Mouse (Mus musculus) yolk sac, embryonic 10.5 days (tissue): Measurements from ENCODE around the gene Ube2ql1.
A peak's percentile ranks its signal among the peaks of the same experiment; 100 is the strongest.

Experiments used
- DNase-seq: peaks from one replicate; pipeline ENCODE4 v3.0.0-alpha.2; 2017; ENCODE audit warnings: low spot score

The Ube2ql1 gene

DNA sequence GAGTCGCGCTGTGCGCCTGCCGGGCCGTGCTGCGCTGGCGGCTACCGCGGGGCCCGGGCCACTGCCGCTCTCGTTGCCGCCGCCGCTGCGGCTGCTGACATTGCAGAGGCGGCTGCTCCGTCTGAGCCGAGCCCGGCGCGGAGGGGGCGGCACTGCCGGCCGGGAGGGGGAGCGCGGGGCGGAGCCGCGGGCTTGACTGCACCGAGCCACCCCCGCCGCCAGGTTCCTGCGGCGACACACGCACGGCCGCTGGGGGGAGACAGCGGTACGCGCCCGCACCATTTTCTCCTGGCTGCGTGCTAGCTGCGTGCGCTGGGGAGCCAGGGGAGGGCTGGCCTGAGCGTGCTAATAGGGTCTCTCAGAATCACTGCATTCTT, at the start of gene Ube2ql1:
Gene Ube2ql1 (minus strand): TSS at position 131 of the 377 bp plus-strand sequence.
- peak; percentile 85 for DNase-seq

GRCm38 (mm10) chr13:69788704-69789103, 49.0 kb upstream of the Ube2ql1 start:
- DNase-seq: no peak

DNA sequence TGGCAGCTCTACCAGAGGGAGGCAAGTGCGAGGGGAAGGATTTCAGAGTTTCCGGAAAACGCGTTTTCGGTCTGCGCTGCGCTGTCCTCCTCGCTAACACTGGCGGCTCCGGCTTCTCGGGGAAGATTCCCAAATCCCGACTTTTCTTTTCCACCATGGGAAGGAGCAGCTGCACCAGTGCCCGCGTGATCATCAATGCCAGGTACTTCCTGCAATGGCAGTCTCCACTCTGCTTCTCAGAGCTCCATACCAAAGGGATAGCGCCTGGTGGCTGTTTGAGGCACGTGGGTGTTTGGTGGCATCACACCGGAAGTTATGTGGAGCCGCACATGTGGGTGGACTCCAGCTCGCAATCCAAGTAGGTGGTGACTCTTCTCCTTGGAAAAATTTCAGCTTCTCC, 38.5 kb upstream of the Ube2ql1 start:
- DNase-seq: no peak

DNA sequence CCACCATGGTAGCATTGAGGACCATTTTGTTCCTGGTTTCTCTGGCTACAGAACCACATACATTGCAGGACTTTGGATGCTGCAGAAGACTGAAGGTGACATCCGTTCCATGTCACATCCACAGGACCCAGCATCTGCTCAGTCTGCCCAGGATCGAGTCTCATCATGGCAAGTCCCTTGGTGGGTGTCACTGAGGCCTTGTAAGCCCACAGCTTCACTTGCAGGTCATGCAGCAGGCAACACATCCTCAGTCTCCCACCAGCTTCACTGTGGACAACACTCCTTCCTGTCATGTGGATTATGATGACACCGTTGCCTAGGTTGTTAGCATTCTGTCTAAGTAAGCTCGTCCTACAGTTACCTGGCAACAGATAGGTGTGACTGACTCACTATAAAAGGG, 32.7 kb upstream of the Ube2ql1 start:
- no peak for DNase-seq

DNA sequence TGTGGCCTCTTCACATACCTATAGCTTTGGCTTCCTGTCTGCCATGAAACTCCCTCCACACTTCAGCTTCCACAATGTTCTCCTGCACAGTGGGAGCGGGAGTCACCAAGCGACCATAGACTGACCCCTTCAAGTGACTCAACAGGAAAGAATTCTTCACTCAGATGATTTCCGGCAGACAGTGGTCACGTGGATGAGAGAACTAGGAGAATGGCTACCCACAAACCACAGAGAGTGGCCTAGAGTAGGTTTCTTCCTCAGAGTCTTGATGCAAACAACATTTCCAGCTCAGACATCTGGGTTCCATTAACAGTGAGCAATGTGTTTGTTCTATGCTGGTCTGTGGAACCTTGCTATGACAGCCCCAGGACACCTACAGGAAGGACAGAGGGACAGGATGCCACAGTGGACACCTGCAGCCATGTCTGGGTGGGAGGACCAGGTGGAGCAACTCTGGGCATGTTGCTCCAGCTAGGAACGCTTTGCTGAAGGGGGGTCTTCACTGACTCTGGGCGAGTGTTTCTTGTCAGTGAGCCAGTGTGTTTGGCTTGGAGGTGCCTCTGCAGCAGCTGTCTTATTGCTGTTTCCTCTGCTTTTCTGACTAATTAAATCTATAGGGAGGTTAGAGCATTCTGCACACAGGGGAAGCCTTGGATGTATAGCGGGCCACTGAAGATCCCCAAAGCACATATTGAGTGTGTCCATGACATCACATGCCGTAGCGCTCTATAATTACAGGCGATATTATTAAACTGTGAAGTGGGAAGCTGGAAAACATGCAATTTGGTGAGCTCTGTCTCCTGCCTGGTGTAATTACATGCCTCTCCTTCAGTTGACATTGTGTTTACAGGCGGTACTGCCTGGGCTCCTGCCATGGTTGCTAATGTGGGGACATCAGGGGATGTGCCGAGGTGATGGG, 31.1 kb upstream of the Ube2ql1 start:
- no peak for DNase-seq

- DNase-seq: no peak
Observed at GRCm38 (mm10) chr13:69768152-69768551, 28.5 kb upstream of the Ube2ql1 start.

- DNase-seq: no peak
Observed at GRCm38 (mm10) chr13:69764646-69765045, 25.0 kb upstream of the Ube2ql1 start.

DNA sequence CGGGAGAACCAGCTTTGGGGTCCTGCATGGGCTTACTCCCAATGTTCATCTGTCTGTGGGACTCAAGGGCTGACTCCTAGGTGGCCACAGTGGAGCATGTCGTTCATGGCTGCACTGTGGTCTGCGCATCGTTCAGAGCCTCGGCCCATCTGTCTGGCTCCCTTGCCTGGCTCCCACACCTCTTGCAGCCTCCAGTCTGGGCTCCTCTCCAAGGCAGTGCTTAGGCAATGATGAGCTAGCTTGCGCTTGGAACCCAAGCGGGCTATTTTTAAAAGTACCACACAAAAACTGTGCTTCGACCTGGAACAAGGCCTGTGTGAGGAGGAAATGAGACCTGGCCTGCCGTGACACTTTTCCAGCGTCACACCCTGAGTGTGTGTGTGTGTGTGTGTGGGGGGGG, 21.7 kb upstream of the Ube2ql1 start:
- DNase-seq: no peak

- no peak for DNase-seq
Observed at GRCm38 (mm10) chr13:69758979-69759378, 19.3 kb upstream of the Ube2ql1 start.

DNA sequence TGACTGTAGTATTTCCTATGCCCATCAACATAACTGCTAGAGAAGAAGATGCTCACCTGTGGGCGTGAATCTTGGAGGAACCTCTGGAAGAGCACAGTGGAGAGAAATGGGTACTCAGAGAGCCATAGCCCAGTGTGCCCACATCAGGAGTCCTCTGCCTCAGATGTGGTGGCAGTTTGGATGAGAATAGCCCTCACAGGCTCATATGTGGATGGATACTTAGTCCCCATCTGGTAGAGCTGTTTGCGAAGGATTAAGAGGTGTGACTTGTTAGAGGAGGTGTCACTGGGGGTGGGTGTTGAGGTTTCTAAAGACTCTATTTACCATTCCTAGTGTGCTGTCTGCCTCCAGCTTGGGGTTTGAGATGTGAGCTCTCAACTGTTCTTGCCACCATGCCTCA, 13.2 kb upstream of the Ube2ql1 start:
- no peak for DNase-seq

DNA sequence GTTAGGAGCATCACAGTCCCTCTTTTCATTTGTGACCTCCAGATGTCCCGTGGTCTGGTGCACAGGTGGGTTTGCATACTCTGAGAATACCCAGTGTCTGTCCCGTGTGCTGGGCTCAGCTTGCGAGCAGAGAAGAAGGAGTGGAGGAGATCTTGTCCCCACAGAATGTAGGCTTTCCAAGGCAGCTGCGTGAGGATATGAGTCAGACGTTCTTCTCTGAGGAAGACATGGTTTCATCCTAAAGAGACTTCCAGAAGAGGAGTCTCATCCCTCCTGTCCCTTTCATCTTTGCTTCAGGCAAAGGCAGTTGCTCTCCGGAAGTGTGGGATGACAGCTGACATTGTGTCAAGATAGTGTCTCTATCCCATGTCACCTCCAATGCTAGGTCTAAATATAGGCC, 11.8 kb upstream of the Ube2ql1 start:
- DNase-seq: no peak

DNA sequence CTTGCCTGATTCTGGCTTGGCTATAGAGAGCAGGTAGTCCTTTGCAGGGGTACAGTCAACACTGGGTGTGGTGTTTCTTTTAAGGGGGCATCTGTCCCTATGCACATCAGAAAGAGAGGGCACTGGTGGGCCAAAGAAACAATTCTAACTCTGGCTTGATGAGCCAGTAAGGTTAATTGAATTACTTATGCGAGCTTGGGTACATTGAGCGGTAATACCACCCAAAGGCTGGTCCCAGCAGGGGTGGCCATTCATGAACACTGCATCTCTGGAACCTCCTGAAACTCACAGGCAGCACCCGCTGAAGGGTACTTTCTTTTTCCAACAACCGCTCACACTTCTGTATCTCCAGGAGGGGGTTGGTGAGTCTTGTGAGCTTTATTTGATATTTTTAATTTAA, 9.1 kb upstream of the Ube2ql1 start:
- no peak for DNase-seq

GRCm38 (mm10) chr13:69740331-69741285, 919 bp upstream of the Ube2ql1 start:
- peak; percentile 26 for DNase-seq

GRCm38 (mm10) chr13:69739091-69739758, 464 bp downstream of the Ube2ql1 start:
- no peak for DNase-seq

DNA sequence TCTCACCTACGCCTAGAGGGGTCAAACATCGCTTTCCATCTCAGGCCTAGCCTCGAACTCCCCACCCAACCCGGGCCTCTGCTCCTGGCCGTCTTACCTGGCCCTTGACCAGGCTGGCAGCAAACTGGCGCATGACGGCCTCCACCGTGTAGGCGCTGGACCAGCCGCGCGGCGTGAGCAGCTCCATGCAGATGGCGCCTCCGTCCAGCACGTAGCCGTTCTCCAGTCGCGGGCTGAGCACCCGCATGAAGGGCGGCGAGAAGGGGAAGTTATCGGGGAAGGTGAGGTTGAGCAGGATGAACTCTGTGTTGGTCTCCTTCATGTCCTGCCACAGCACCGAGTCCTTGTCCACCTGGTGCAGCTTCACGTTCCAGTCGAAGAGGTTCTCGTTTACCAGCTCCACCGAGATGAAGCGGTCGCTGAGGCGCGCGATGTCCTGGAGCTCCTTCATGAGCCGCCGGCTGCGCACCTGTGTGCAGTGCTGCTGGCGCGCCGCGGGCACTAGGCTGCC, 1.2 kb downstream of the Ube2ql1 start:
- DNase-seq: peak; percentile 21

- DNase-seq: peak; percentile 10
Observed at GRCm38 (mm10) chr13:69737444-69738185, 2.1 kb downstream of the Ube2ql1 start.

DNA sequence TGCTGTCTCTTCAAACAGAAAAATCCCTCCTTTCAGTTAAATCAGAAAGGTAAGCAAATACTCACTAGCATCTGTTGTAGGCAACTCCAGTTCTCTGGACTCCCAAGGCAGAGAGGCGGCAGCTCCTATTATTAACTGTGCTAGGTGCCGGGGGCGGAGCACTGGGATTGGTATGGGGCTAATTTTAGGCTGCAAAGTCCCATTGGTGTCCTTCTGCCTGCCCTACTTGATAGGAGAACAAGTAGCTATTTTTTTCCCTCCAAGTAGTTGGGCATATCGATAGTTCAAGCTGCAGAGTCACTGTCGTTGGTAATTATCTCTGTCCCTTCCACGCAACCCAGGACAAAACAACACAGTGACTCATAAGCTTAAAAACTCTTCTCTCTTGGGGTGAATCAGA, 7.1 kb downstream of the Ube2ql1 start:
- no peak for DNase-seq

DNA sequence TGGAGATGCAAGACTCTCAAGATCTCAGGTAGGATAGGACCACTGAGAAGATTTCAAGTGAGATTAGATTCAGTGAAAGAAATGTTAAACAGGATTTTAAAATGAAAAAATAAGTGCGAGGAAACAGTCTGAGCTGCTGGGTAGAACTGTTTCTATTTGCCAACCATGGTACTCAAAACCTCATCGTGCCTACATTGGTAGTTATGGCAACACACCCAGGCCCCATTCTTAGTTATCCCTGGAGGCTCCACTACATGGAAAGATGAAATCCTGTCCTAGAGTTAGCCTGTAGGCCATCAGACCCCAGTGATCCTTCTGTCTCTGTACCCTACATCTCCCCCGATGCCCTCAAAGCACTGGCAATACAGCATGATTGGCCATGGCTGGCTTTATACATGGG, 14.3 kb downstream of the Ube2ql1 start:
- DNase-seq: no peak

- DNase-seq: no peak
Observed at GRCm38 (mm10) chr13:69721141-69721540, 18.5 kb downstream of the Ube2ql1 start.

DNA sequence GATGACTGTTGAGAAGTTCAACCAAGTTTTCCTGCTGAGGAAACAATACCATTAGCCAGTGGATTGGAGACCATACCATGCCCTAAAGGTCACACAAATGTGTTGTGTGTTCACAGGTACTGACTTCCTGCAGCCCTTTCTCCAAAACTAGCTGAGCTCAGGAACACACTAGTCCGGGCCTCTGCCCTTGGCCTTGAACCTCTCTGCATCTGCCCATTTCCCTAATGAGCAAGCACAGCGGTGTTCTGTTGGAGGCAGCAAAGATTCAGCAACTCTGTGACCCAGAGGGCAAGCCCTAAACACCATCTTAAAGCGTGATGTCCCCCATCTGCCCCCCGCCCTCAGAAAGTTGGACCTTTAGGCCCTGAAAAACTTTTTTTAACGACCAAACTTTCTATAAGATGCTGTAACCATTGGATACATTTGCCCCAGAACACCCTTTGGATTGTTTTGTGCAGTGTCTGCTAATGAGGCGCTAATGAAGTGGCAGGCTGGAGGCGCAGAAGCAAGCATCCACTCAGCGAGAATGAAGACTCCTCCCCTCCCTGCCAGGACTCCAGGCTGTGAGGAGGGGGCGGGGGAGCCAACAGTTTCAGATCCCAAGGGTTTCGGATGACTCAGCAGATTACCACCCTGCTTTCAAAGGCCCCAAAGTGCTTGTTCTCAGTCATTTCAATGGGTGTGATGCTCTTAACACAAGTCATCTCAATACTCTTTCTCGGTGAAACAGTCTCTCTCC, 21.7 kb downstream of the Ube2ql1 start:
- DNase-seq: peak; percentile 19

GRCm38 (mm10) chr13:69708236-69708635, 31.5 kb downstream of the Ube2ql1 start:
- no peak for DNase-seq
